Mouse (Mus musculus): Measurements from ENCODE around the gene Angel1. TPM values are rescaled to one million over a fixed set of nuclear protein-coding genes. Genes with fewer than 3 reads are reported as not detected.

The Angel1 gene
- polyA plus RNA-seq, 2 experiments = 10.8 to 14.2 TPM

- 87% methylated on average over 2 of the region's 2 CpGs for WGBS
- Histone ChIP-seq H3K9ac (ENCODE audit: low read depth, low read length, severe bottlenecking) (no peak overlapping the region), H3K4me3 (replicated peaks; ENCODE audit: low read length) (no peak overlapping the region), H3K4me1 (ENCODE audit: control insufficient read depth, insufficient read depth, low read length) (no peaks in the 10 kb centered on the region), H3K27me3 (ENCODE audit: control insufficient read depth, insufficient read depth, low read length) (no peaks in the 10 kb centered on the region), H3K36me3 (ENCODE audit: control insufficient read depth, insufficient read depth, low read length) (no peaks in the 10 kb centered on the region), H3K4me2 (replicated peaks; ENCODE audit: low read depth, low read length, severe bottlenecking) (no peak overlapping the region), H3K27ac (replicated peaks; ENCODE audit: low read depth, low read length) (no peak overlapping the region), H3K9me3 (ENCODE audit: control insufficient read depth, low read length) (no peaks in the 10 kb centered on the region)
- no peak for TF ChIP-seq POLR2A (IDR thresholded peaks at IDR 0.05; ENCODE audit: borderline replicate concordance, extremely low read depth, insufficient read depth, insufficient read length)
- DNase-seq (ENCODE audit: low spot score) (no peak), ATAC-seq (ENCODE audit: low FRiP score, low read depth) (no peak)
Observed at GRCm38 (mm10) chr12:86668404-86668803, 57.9 kb downstream of the Angel1 start.

GRCm38 (mm10) chr12:86665656-86666055, 60.6 kb downstream of the Angel1 start:
- H3K9ac ChIP-seq (ENCODE audit: low read depth, low read length, severe bottlenecking) = no peak overlapping the region
- no peak for ATAC-seq (ENCODE audit: low FRiP score, low read depth)

GRCm38 (mm10) chr12:86660466-86660865, 65.8 kb downstream of the Angel1 start:
- Histone ChIP-seq H3K27me3 (ENCODE audit: control insufficient read depth, insufficient read depth, low read length) (no peaks in the 10 kb centered on the region), H3K9ac (ENCODE audit: low read depth, low read length, severe bottlenecking) (no peak overlapping the region), H3K27ac (replicated peaks; ENCODE audit: low read depth, low read length) (no peak overlapping the region), H3K4me2 (replicated peaks; ENCODE audit: low read depth, low read length, severe bottlenecking) (no peak overlapping the region), H3K9me3 (ENCODE audit: control insufficient read depth, low read length) (no peaks in the 10 kb centered on the region), H3K4me1 (ENCODE audit: control insufficient read depth, insufficient read depth, low read length) (no peaks in the 10 kb centered on the region), H3K36me3 (ENCODE audit: control insufficient read depth, insufficient read depth, low read length) (no peaks in the 10 kb centered on the region), H3K4me3 (replicated peaks; ENCODE audit: low read length) (no peak overlapping the region)
- no peak for TF ChIP-seq POLR2A (IDR thresholded peaks at IDR 0.05; ENCODE audit: borderline replicate concordance, extremely low read depth, insufficient read depth, insufficient read length)
- no peak for ATAC-seq (ENCODE audit: low FRiP score, low read depth)
- whole genome bisulfite sequencing = 58% methylated on average over 2 of the region's 2 CpGs
- no peak for DNase-seq (ENCODE audit: low spot score)

More at GRCm38 (mm10) chr12:86665656-86666055, 60.6 kb downstream of the Angel1 start:
- Histone ChIP-seq H3K9me3 (ENCODE audit: control insufficient read depth, low read length) (no peaks in the 10 kb centered on the region), H3K4me3 (replicated peaks; ENCODE audit: low read length) (no peak overlapping the region), H3K27ac (replicated peaks; ENCODE audit: low read depth, low read length) (no peak overlapping the region), H3K36me3 (ENCODE audit: control insufficient read depth, insufficient read depth, low read length) (no peaks in the 10 kb centered on the region), H3K4me1 (ENCODE audit: control insufficient read depth, insufficient read depth, low read length) (no peaks in the 10 kb centered on the region), H3K27me3 (ENCODE audit: control insufficient read depth, insufficient read depth, low read length) (no peaks in the 10 kb centered on the region), H3K4me2 (replicated peaks; ENCODE audit: low read depth, low read length, severe bottlenecking) (no peak overlapping the region)
- no peak for TF ChIP-seq POLR2A (IDR thresholded peaks at IDR 0.05; ENCODE audit: borderline replicate concordance, extremely low read depth, insufficient read depth, insufficient read length)
- WGBS = 62% methylated on average over 3 of the region's 3 CpGs
- no peak for DNase-seq (ENCODE audit: low spot score)

- 43% methylated on average over 6 of the region's 6 CpGs for WGBS
- DNase-seq (ENCODE audit: low spot score) = peak; percentile 12
- H3K27ac ChIP-seq (replicated peaks; ENCODE audit: low read depth, low read length) = no peak overlapping the region
- no peaks in the 10 kb centered on the region for H3K4me1 ChIP-seq (ENCODE audit: control insufficient read depth, insufficient read depth, low read length)
- no peak overlapping the region for H3K9ac ChIP-seq (ENCODE audit: low read depth, low read length, severe bottlenecking)
- no peak overlapping the region for H3K4me3 ChIP-seq (replicated peaks; ENCODE audit: low read length)
- no peak overlapping the region for H3K4me2 ChIP-seq (replicated peaks; ENCODE audit: low read depth, low read length, severe bottlenecking)
- ATAC-seq (ENCODE audit: low FRiP score, low read depth) = no peak
- H3K9me3 ChIP-seq (ENCODE audit: control insufficient read depth, low read length) = no peaks in the 10 kb centered on the region
- no peak for TF ChIP-seq POLR2A (IDR thresholded peaks at IDR 0.05; ENCODE audit: borderline replicate concordance, extremely low read depth, insufficient read depth, insufficient read length)
- no peaks in the 10 kb centered on the region for H3K27me3 ChIP-seq (ENCODE audit: control insufficient read depth, insufficient read depth, low read length)
- no peaks in the 10 kb centered on the region for H3K36me3 ChIP-seq (ENCODE audit: control insufficient read depth, insufficient read depth, low read length)
Observed at GRCm38 (mm10) chr12:86659447-86659968, 66.8 kb downstream of the Angel1 start.

- Histone ChIP-seq H3K4me3 (replicated peaks; ENCODE audit: low read length) (no peak overlapping the region), H3K36me3 (ENCODE audit: control insufficient read depth, insufficient read depth, low read length) (no peaks in the 10 kb centered on the region), H3K4me2 (replicated peaks; ENCODE audit: low read depth, low read length, severe bottlenecking) (no peak overlapping the region), H3K27ac (replicated peaks; ENCODE audit: low read depth, low read length) (no peak overlapping the region), H3K4me1 (ENCODE audit: control insufficient read depth, insufficient read depth, low read length) (peaks cover 6% of the 10 kb centered on the region; the same call in 1 of the 2 replicates), H3K9me3 (ENCODE audit: control insufficient read depth, low read length) (no peaks in the 10 kb centered on the region), H3K9ac (ENCODE audit: low read depth, low read length, severe bottlenecking) (no peak overlapping the region), H3K27me3 (ENCODE audit: control insufficient read depth, insufficient read depth, low read length) (no peaks in the 10 kb centered on the region)
- DNase-seq (ENCODE audit: low spot score) (peak; percentile 85), ATAC-seq (ENCODE audit: low FRiP score, low read depth) (peak; percentile 86)
- 54% methylated on average over 4 of the region's 4 CpGs for WGBS
- TF ChIP-seq POLR2A (IDR thresholded peaks at IDR 0.05; ENCODE audit: borderline replicate concordance, extremely low read depth, insufficient read depth, insufficient read length) = no peak
Observed at GRCm38 (mm10) chr12:86652570-86653041, 73.7 kb downstream of the Angel1 start.
